Mouse (Mus musculus): Measurements from ENCODE around the gene H2al1h. TPM values are rescaled to one million over a fixed set of nuclear protein-coding genes. Genes with fewer than 3 reads are reported as not detected.

Gene H2al1h
- total RNA-seq, 2 experiments from 2014 or later: not detected

Other genes starting within 250 kb of the H2al1h start
- gene H2al1a, start 22.2 kb upstream of the H2al1h start, total RNA-seq (2014; fragmentation: Nextera tagmentation): not detected in 2 replicates
- gene H2al1a, start 22.2 kb upstream of the H2al1h start, total RNA-seq (2017): not detected in 2 replicates
- gene H2al1b, start 19.1 kb upstream of the H2al1h start, total RNA-seq (2014; fragmentation: Nextera tagmentation): not detected in 2 replicates
- gene H2al1b, start 19.1 kb upstream of the H2al1h start, total RNA-seq (2017): not detected in 2 replicates
- not detected in 2 replicates for gene H2al1c, start 15.8 kb upstream of the H2al1h start, total RNA-seq (2014; fragmentation: Nextera tagmentation)
- gene H2al1c, start 15.8 kb upstream of the H2al1h start, total RNA-seq (2017): not detected in 2 replicates
- not detected in 2 replicates for gene H2al1d, start 12.7 kb upstream of the H2al1h start, total RNA-seq (2014; fragmentation: Nextera tagmentation)
- gene H2al1d, start 12.7 kb upstream of the H2al1h start, total RNA-seq (2017): not detected in 2 replicates
- not detected in 2 replicates for gene H2al1e, start 9.6 kb upstream of the H2al1h start, total RNA-seq (2014; fragmentation: Nextera tagmentation)
- not detected in 2 replicates for gene H2al1e, start 9.6 kb upstream of the H2al1h start, total RNA-seq (2017)
- not detected in 2 replicates for gene H2al1f, start 6.3 kb upstream of the H2al1h start, total RNA-seq (2014; fragmentation: Nextera tagmentation)
- not detected in 2 replicates for gene H2al1f, start 6.3 kb upstream of the H2al1h start, total RNA-seq (2017)
- gene H2al1g, start 3.2 kb upstream of the H2al1h start, total RNA-seq (2014; fragmentation: Nextera tagmentation): not detected in 2 replicates
- gene H2al1g, start 3.2 kb upstream of the H2al1h start, total RNA-seq (2017): not detected in 2 replicates
- not detected in 2 replicates for gene H2al1i, start 3.2 kb downstream of the H2al1h start, total RNA-seq (2014; fragmentation: Nextera tagmentation)
- gene H2al1i, start 3.2 kb downstream of the H2al1h start, total RNA-seq (2017): not detected in 2 replicates
- gene H2al1j, start 6.3 kb downstream of the H2al1h start, total RNA-seq (2014; fragmentation: Nextera tagmentation): not detected in 2 replicates
- gene H2al1j, start 6.3 kb downstream of the H2al1h start, total RNA-seq (2017): not detected in 2 replicates

All from megakaryocyte-erythroid progenitor cell, adult 5-6 weeks (primary cell).